Mouse (Mus musculus): ENCODE results near the gene Ppp1r36.
"Not testable (repeated sequence)": the region's sequence is repeated elsewhere in the genome, so short reads cannot be mapped to it uniquely, and the experiment has no call there.

The Ppp1r36 gene

GRCm38 (mm10) chr12:76448127-76448526 lies 30.8 kb downstream of the Ppp1r36 start:
- no peak for DNase-seq (ENCODE audit: low spot score)

GRCm38 (mm10) chr12:76452203-76452602 lies 34.9 kb downstream of the Ppp1r36 start:
- DNase-seq (ENCODE audit: low spot score) = no peak

GRCm38 (mm10) chr12:76458445-76458844 lies 41.1 kb downstream of the Ppp1r36 start:
- DNase-seq (ENCODE audit: low spot score) = not testable (repeated sequence)

GRCm38 (mm10) chr12:76459032-76459431 lies 41.7 kb downstream of the Ppp1r36 start:
- DNase-seq (ENCODE audit: low spot score) = no peak

- DNase-seq (ENCODE audit: low spot score) = no peak
These were observed 46.1 kb downstream of the Ppp1r36 start for GRCm38 (mm10) chr12:76463391-76463790.

- DNase-seq (ENCODE audit: low spot score) = no peak
These were observed 47.4 kb downstream of the Ppp1r36 start for GRCm38 (mm10) chr12:76464651-76465252.

- DNase-seq (ENCODE audit: low spot score) = no peak
These were observed 49.3 kb downstream of the Ppp1r36 start for GRCm38 (mm10) chr12:76466651-76467050.

GRCm38 (mm10) chr12:76467256-76467655 lies 49.9 kb downstream of the Ppp1r36 start:
- no peak for DNase-seq (ENCODE audit: low spot score)

- no peak for DNase-seq (ENCODE audit: low spot score)
These were observed 54.7 kb downstream of the Ppp1r36 start for GRCm38 (mm10) chr12:76472046-76472445.

GRCm38 (mm10) chr12:76473562-76474245 lies 56.4 kb downstream of the Ppp1r36 start:
- no peak for DNase-seq (ENCODE audit: low spot score)

GRCm38 (mm10) chr12:76474246-76474583 lies 56.9 kb downstream of the Ppp1r36 start:
- DNase-seq (ENCODE audit: low spot score) = no peak

GRCm38 (mm10) chr12:76474802-76475201 lies 57.5 kb downstream of the Ppp1r36 start:
- DNase-seq (ENCODE audit: low spot score) = no peak

GRCm38 (mm10) chr12:76476146-76476545 lies 58.8 kb downstream of the Ppp1r36 start:
- no peak for DNase-seq (ENCODE audit: low spot score)

- DNase-seq (ENCODE audit: low spot score) = no peak
These were observed 61.1 kb downstream of the Ppp1r36 start for GRCm38 (mm10) chr12:76478309-76479023.

GRCm38 (mm10) chr12:76479174-76479573 lies 61.8 kb downstream of the Ppp1r36 start:
- DNase-seq (ENCODE audit: low spot score) = no peak

- no peak for DNase-seq (ENCODE audit: low spot score)
These were observed 62.6 kb downstream of the Ppp1r36 start for GRCm38 (mm10) chr12:76479836-76480495.

GRCm38 (mm10) chr12:76482446-76482845 lies 65.1 kb downstream of the Ppp1r36 start:
- DNase-seq (ENCODE audit: low spot score) = no peak

- DNase-seq (ENCODE audit: low spot score) = no peak
These were observed 65.6 kb downstream of the Ppp1r36 start for GRCm38 (mm10) chr12:76482948-76483347.

GRCm38 (mm10) chr12:76484881-76485280 lies 67.5 kb downstream of the Ppp1r36 start:
- DNase-seq (ENCODE audit: low spot score) = no peak

- no peak for DNase-seq (ENCODE audit: low spot score)
These were observed 68.0 kb downstream of the Ppp1r36 start for GRCm38 (mm10) chr12:76485381-76485780.

GRCm38 (mm10) chr12:76486943-76487342 lies 69.6 kb downstream of the Ppp1r36 start:
- no peak for DNase-seq (ENCODE audit: low spot score)
